Mouse (Mus musculus): ENCODE measurements around the gene Gal.

Gene Gal

GRCm38 (mm10) chr19:3422981-3423380 lies 8.6 kb upstream of the Gal start:
- in situ Hi-C loops (cut with MboI, MseI): no loop called here

- in situ Hi-C loops (cut with MboI, MseI): no loop called here
Measured at GRCm38 (mm10) chr19:3422488-3422887, 8.1 kb upstream of the Gal start.

GRCm38 (mm10) chr19:3419251-3419650 lies 4.9 kb upstream of the Gal start:
- in situ Hi-C loops (cut with MboI, MseI): no loop called here

GRCm38 (mm10) chr19:3405531-3406281 lies 8.6 kb downstream of the Gal start:
- in situ Hi-C loops (cut with MboI, MseI): no loop called here

- in situ Hi-C loops (cut with MboI, MseI): no loop called here
Measured at GRCm38 (mm10) chr19:3404030-3404429, 10.3 kb downstream of the Gal start.

GRCm38 (mm10) chr19:3402390-3402789 lies 12.0 kb downstream of the Gal start:
- in situ Hi-C loops (cut with MboI, MseI): no loop called here

- in situ Hi-C loops (cut with MboI, MseI): no loop called here
Measured at GRCm38 (mm10) chr19:3401943-3402342, 12.4 kb downstream of the Gal start.

GRCm38 (mm10) chr19:3401504-3401903 lies 12.8 kb downstream of the Gal start:
- in situ Hi-C loops (cut with MboI, MseI): no loop called here

- in situ Hi-C loops (cut with MboI, MseI): no loop called here
Measured at GRCm38 (mm10) chr19:3400057-3400456, 14.3 kb downstream of the Gal start.

- in situ Hi-C loops (cut with MboI, MseI): no loop called here
Measured at GRCm38 (mm10) chr19:3394216-3394615, 20.1 kb downstream of the Gal start.

GRCm38 (mm10) chr19:3392384-3392783 lies 22.0 kb downstream of the Gal start:
- in situ Hi-C loops (cut with MboI, MseI): no loop called here

- in situ Hi-C loops (cut with MboI, MseI): no loop called here
Measured at GRCm38 (mm10) chr19:3389089-3389488, 25.3 kb downstream of the Gal start.

GRCm38 (mm10) chr19:3388629-3389057 lies 25.7 kb downstream of the Gal start, which contains the start of gene Tesmin:
Gene Tesmin, plus strand, starts transcription at chr19:3388857.
- in situ Hi-C loops (cut with MboI, MseI): no loop called here

- in situ Hi-C loops (cut with MboI, MseI): no loop called here
Measured at GRCm38 (mm10) chr19:3388061-3388460, 26.3 kb downstream of the Gal start.

GRCm38 (mm10) chr19:3378614-3379013 lies 35.7 kb downstream of the Gal start:
- in situ Hi-C loops (cut with MboI, MseI): no loop called here

- in situ Hi-C loops (cut with MboI, MseI): no loop called here
Measured at GRCm38 (mm10) chr19:3376966-3377715, 37.2 kb downstream of the Gal start.

GRCm38 (mm10) chr19:3375945-3376495 lies 38.3 kb downstream of the Gal start:
- in situ Hi-C loops (cut with MboI, MseI): no loop called here

- in situ Hi-C loops (cut with MboI, MseI): no loop called here
Measured at GRCm38 (mm10) chr19:3374028-3374427, 40.3 kb downstream of the Gal start.

- in situ Hi-C loops (cut with MboI, MseI): no loop called here
Measured at GRCm38 (mm10) chr19:3373380-3373779, 41.0 kb downstream of the Gal start.

- in situ Hi-C loops (cut with MboI, MseI): no loop called here
Measured at GRCm38 (mm10) chr19:3368276-3368675, 46.1 kb downstream of the Gal start.

- in situ Hi-C loops (cut with MboI, MseI): no loop called here
Measured at GRCm38 (mm10) chr19:3365089-3365488, 49.3 kb downstream of the Gal start.

GRCm38 (mm10) chr19:3363510-3363909 lies 50.8 kb downstream of the Gal start:
- in situ Hi-C loops (cut with MboI, MseI): no loop called here

All from T-helper 17 cell (primary cell).